Comparison of ENCODE assay signal across 11 mouse cellular contexts in genomic region chr1:190868790-190869189, GRCm38 (mm10). TPM values are rescaled to one million over a fixed set of nuclear protein-coding genes. Genes with fewer than 3 reads are reported as not detected.
DNase-seq lines count a peak whose midpoint lies in the region; ATAC-seq and TF ChIP-seq lines count a peak whose summit lies in the region.
"Had no signal": no experiment of that assay in that cellular context is flagged by ENCODE, and none has a peak within 500 bp of the region (broad histone marks: within the 10 kb centered on the region; RNA-seq: fewer than 3 reads in every experiment).

No protein-coding gene starts in this region.

- intact Hi-C loops in left cerebral cortex, postnatal 4 days (cut with DNase I) = loop anchor here (5.0 kb wide), 1 partner anchor 36 kb away; no protein-coding TSS in a partner anchor

- TF ChIP-seq CTCF in thymus, adult 2 months (IDR thresholded peaks at IDR 0.05; ENCODE audit: borderline replicate concordance, control insufficient read depth, extremely low read depth, insufficient read depth, low read length, poor library complexity) = no peak

- no peak overlapping the region for H3K27ac ChIP-seq in thymus, adult 2 months (ENCODE audit: control insufficient read depth, insufficient read depth, low read length)

- no peaks in the 10 kb centered on the region for H3K36me3 ChIP-seq in thymus, adult 2 months (ENCODE audit: control insufficient read depth, insufficient read depth, low read length)

- ATAC-seq in frontal cortex, adult (ENCODE audit: low TSS enrichment) = peak; percentile 73

- H3K4me3 ChIP-seq in thymus, adult 2 months (ENCODE audit: control insufficient read depth, insufficient read depth, low read length) = no peak overlapping the region

- no peaks in the 10 kb centered on the region for H3K27me3 ChIP-seq in thymus, adult 2 months (ENCODE audit: control insufficient read depth, insufficient read depth, low read length)

- no peak for TF ChIP-seq POLR2A in thymus, adult 2 months (IDR thresholded peaks at IDR 0.05; ENCODE audit: control insufficient read depth, extremely low read depth, insufficient read depth, low read length, poor library complexity)

- H3K4me1 ChIP-seq in thymus, adult 2 months (replicated peaks; ENCODE audit: control insufficient read depth, insufficient read depth, low read length) = no peaks in the 10 kb centered on the region

- 90% methylated on average over 3 of the region's 3 CpGs for WGBS in thymus, adult 2 months

- DNase-seq in frontal cortex, postnatal 14 days (ENCODE audit: low spot score in 2 of 2) = no peak
- peak; percentile 29 for DNase-seq in kidney, postnatal 14 days
- no peak for DNase-seq in kidney, postnatal 10 days
- peak; percentile 31 to 40 for DNase-seq in right cerebral cortex, adult 2 months (ENCODE audit: low spot score in 2 of 2)
- no peak for DNase-seq in right cerebral cortex, postnatal 10 days (ENCODE audit: low spot score in 2 of 2)
- no peak for DNase-seq in left cerebral cortex, postnatal 4 days
- DNase-seq in thymus, adult 2 months = no peak
- DNase-seq: cerebellum, postnatal 25 days; lung, postnatal 14 days; thymus, postnatal 14 days had no signal

RNA-seq across cellular contexts. Expression of gene Rps6kc1, which starts 42.8 kb away (rescaled TPM):
- 10 to 100 TPM; 66.6 to 74.9 TPM for total RNA-seq in left cerebral cortex, postnatal 4 days (2021)
- polyA plus RNA-seq in thymus, adult 2 months (2012; rRNA removed) = 5.9 and 7.4 TPM in 2 replicates

RNA-seq across cellular contexts. Expression of gene Angel2, which starts 56.1 kb away (rescaled TPM):
- total RNA-seq in left cerebral cortex, postnatal 4 days (2021) = 10 to 100 TPM; 58.2 to 60.0 TPM
- polyA plus RNA-seq in thymus, adult 2 months (2012; rRNA removed) = 36.8 and 37.7 TPM in 2 replicates

Comparison
In these comparisons a context has a peak if more than half of its experiments do, and no peak if none do; other contexts are left out.
1. DNase-seq: peak in kidney, postnatal 14 days (single experiment) and right cerebral cortex, adult 2 months (2 of 2); none in frontal cortex, postnatal 14 days (0 of 2), kidney, postnatal 10 days (single experiment), right cerebral cortex, postnatal 10 days (0 of 2), left cerebral cortex, postnatal 4 days (single experiment) and thymus, adult 2 months (single experiment).